Mouse (Mus musculus) E14TG2a.4 (cell line): ENCODE data around the gene Anks1b.

Source experiments
- CTCF ChIP-seq: conservative IDR thresholded peaks from 2 replicates; pipeline ENCODE4 v1.5.1; 2014; ENCODE audit warnings: low read length
- POU5F1 ChIP-seq: IDR thresholded peaks from 2 replicates; pipeline ENCODE4 v1.6.1; 2014; ENCODE audit warnings: low read length, borderline replicate concordance

- no peak for TF ChIP-seq CTCF
- TF ChIP-seq POU5F1: no peak
These were observed 710.7 kb downstream of the Anks1b start for GRCm38 (mm10) chr10:90584052-90584451.
